Mouse (Mus musculus): ENCODE results near the gene Insyn1. TPM values are rescaled to one million over a fixed set of nuclear protein-coding genes. Genes with fewer than 3 reads are reported as not detected.
A peak's percentile ranks its signal among the peaks of the same experiment; 100 is the strongest.

Insyn1 gene
- polyA plus RNA-seq, 1 experiment from 2014 or later: 0.74 TPM

DNA sequence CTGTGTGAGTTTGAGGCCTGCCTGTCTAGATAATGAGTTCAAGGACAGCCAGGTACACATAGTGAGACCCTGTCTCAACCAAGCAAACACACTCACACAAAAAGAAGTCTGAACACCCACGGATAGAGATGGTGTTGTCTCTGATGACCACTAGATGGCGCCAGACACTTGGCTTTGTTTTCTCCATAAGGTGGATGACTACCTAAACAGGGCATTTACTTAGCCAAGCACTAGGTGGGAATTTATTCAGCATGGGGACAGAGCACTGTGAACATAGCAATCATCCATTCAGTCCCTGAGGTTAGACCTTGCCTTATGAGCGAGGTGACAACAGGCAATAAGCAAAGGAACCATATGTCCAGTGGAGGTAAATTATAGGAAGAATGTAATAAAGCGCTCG, 51.5 kb downstream of the Insyn1 start:
- Histone ChIP-seq H3K4me3 (ENCODE audit: low read length) (no peak overlapping the region), H3K27ac (ENCODE audit: low read length) (no peak overlapping the region), H3K9ac (ENCODE audit: low read length) (no peak overlapping the region), H3K4me1 (replicated peaks; ENCODE audit: control insufficient read depth, insufficient read depth, low read length) (peaks cover 13% of the 10 kb centered on the region), H3K36me3 (ENCODE audit: control insufficient read depth, insufficient read depth, low read length) (peaks cover 13% of the 10 kb centered on the region; the same call in 1 of the 2 replicates), H3K4me2 (ENCODE audit: low read depth, low read length) (no peak overlapping the region), H3K9me3 (ENCODE audit: control insufficient read depth, low read length) (no peaks in the 10 kb centered on the region), H3K27me3 (ENCODE audit: control insufficient read depth, insufficient read depth, low read depth, low read length) (no peaks in the 10 kb centered on the region)
- no peak for ATAC-seq (ENCODE audit: low read depth)
- 50% methylated on average over 5 of the region's 5 CpGs for WGBS

DNA sequence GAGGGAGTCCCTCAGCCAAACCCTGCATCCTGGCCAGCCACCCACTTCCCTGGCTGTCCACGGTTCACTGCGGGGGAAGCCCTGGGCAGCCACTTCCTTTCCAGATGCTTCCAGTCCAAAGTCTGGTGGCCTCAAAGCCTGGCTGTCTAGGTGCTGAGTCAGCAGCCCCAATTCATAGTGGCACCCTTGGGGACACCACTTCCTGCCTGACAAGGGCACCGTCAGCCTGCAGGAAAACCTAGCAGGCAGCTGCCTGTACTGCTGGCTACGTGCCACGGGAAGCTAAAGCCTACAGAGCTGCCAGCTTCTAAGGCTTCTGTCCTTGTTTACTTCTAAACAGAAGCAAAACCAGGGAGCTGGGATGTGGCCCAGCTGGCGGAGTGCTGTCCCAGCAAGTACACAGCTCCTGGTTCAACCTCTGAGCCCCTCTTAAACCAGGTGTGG, 53.5 kb downstream of the Insyn1 start:
- H3K4me3 ChIP-seq (ENCODE audit: low read length): no peak overlapping the region
- H3K9ac ChIP-seq (ENCODE audit: low read length): no peak overlapping the region
- H3K27ac ChIP-seq (ENCODE audit: low read length): peak overlapping the region; percentile 74
- no peak overlapping the region for H3K4me2 ChIP-seq (ENCODE audit: low read depth, low read length)
- peaks cover 10% of the 10 kb centered on the region; the same call in 1 of the 2 replicates for H3K36me3 ChIP-seq (ENCODE audit: control insufficient read depth, insufficient read depth, low read length)
- 27% methylated on average over 6 of the region's 6 CpGs for WGBS
- no peaks in the 10 kb centered on the region for H3K9me3 ChIP-seq (ENCODE audit: control insufficient read depth, low read length)
- ATAC-seq (ENCODE audit: low read depth): peak; percentile 86
- no peaks in the 10 kb centered on the region for H3K27me3 ChIP-seq (ENCODE audit: control insufficient read depth, insufficient read depth, low read depth, low read length)
- peaks cover 13% of the 10 kb centered on the region for H3K4me1 ChIP-seq (replicated peaks; ENCODE audit: control insufficient read depth, insufficient read depth, low read length)

DNA sequence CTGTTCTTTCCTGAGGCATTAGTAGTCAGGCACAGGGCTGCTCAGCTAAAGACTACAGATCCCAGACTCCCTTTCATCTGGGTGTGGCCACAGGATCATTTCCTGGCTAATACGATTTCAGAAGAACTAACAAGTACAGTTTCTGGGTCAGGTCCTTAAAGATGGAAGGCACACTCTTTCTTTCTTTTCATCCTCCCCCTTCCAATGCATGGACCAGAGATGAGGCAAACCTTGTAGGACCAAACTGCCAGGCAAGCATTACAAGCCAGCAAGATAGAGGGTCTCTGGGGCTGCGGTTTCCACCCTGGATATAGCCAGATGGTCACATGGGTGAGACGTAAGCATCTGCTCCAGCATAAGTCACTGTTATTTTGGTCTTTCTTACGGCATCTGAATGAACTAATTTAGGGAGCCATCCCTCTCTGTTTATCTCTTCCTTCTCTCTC, 56.5 kb downstream of the Insyn1 start:
- H3K9ac ChIP-seq (ENCODE audit: low read length): no peak overlapping the region; the same call in 1 of the 2 replicates
- no peaks in the 10 kb centered on the region for H3K9me3 ChIP-seq (ENCODE audit: control insufficient read depth, low read length)
- H3K27me3 ChIP-seq (ENCODE audit: control insufficient read depth, insufficient read depth, low read depth, low read length): no peaks in the 10 kb centered on the region
- ATAC-seq (ENCODE audit: low read depth): no peak
- no peak overlapping the region for H3K4me3 ChIP-seq (ENCODE audit: low read length)
- 63% methylated on average over 4 of the region's 4 CpGs for WGBS
- peaks cover 20% of the 10 kb centered on the region for H3K4me1 ChIP-seq (replicated peaks; ENCODE audit: control insufficient read depth, insufficient read depth, low read length)
- H3K36me3 ChIP-seq (ENCODE audit: control insufficient read depth, insufficient read depth, low read length): no peaks in the 10 kb centered on the region
- no peak overlapping the region for H3K27ac ChIP-seq (ENCODE audit: low read length)
- H3K4me2 ChIP-seq (ENCODE audit: low read depth, low read length): 0 out of 2 replicates have a peak overlapping the region, but pooled peaks have one; percentile 34

DNA sequence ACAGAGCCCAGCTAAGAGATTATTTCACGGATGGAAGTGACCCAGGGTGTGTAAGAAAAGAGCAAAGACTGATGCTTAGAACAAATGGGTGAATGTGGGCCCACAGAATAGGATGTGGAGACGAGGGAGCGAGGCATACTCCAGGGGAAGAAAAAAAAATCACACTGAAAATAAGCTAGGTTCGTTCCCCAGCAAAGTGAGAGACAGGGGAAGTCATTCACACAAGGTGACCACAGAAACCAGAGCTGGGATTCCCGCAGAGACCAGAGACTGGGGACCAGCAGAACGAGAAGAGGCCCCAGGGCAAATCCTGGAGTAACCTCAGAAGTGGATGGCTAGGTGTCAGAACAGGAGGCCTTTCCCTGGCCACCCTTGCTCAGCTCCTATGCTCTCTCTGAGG, 57.0 kb downstream of the Insyn1 start:
- Histone ChIP-seq H3K36me3 (ENCODE audit: control insufficient read depth, insufficient read depth, low read length) (no peaks in the 10 kb centered on the region), H3K27ac (ENCODE audit: low read length) (no peak overlapping the region), H3K9ac (ENCODE audit: low read length) (no peak overlapping the region), H3K9me3 (ENCODE audit: control insufficient read depth, low read length) (no peaks in the 10 kb centered on the region), H3K4me2 (ENCODE audit: low read depth, low read length) (no peak overlapping the region), H3K4me1 (replicated peaks; ENCODE audit: control insufficient read depth, insufficient read depth, low read length) (peaks cover 20% of the 10 kb centered on the region), H3K27me3 (ENCODE audit: control insufficient read depth, insufficient read depth, low read depth, low read length) (no peaks in the 10 kb centered on the region), H3K4me3 (ENCODE audit: low read length) (no peak overlapping the region)
- no peak for ATAC-seq (ENCODE audit: low read depth)
- WGBS: 69% methylated on average over 6 of the region's 6 CpGs

DNA sequence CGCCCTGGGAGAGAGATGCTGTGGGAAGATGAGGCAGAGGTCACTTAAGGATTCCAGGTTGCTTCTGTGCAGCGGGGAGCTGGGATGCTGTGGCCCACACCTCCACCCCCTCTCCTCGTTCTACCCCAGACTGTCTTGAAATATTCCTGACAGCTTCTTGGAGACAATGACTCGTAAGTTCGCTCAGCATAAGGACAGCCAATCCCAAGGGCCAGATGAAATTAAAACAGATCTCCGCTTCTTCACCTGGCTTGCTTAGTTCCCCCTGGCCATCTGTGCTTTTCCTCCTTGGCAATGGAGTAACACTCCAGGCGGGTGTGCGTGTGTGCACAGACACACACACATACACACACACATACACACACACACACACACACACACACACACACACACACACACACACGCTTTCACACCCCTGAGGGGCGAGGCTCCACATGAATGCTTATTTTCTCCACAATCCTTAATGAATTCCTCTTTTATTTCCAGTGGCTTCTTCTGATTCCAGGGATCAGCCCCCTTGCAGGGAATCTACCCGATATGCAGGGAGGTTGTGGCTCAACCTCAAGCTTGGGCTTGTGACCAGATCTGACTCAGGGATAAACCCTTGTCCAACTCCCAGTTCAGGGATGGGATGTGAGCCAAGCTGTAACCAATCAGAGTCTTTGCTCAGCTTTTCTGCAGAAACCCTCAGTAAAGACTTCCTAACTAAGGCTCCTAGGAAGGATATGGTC, 58.4 kb downstream of the Insyn1 start:
- H3K4me2 ChIP-seq (ENCODE audit: low read depth, low read length): no peak overlapping the region
- WGBS: 79% methylated on average over 11 of the region's 11 CpGs
- no peaks in the 10 kb centered on the region for H3K36me3 ChIP-seq (ENCODE audit: control insufficient read depth, insufficient read depth, low read length)
- no peak for ATAC-seq (ENCODE audit: low read depth)
- no peak overlapping the region for H3K27ac ChIP-seq (ENCODE audit: low read length)
- H3K4me1 ChIP-seq (replicated peaks; ENCODE audit: control insufficient read depth, insufficient read depth, low read length): peaks cover 13% of the 10 kb centered on the region
- H3K4me3 ChIP-seq (ENCODE audit: low read length): no peak overlapping the region
- H3K9ac ChIP-seq (ENCODE audit: low read length): no peak overlapping the region
- H3K27me3 ChIP-seq (ENCODE audit: control insufficient read depth, insufficient read depth, low read depth, low read length): no peaks in the 10 kb centered on the region
- no peaks in the 10 kb centered on the region for H3K9me3 ChIP-seq (ENCODE audit: control insufficient read depth, low read length)

DNA sequence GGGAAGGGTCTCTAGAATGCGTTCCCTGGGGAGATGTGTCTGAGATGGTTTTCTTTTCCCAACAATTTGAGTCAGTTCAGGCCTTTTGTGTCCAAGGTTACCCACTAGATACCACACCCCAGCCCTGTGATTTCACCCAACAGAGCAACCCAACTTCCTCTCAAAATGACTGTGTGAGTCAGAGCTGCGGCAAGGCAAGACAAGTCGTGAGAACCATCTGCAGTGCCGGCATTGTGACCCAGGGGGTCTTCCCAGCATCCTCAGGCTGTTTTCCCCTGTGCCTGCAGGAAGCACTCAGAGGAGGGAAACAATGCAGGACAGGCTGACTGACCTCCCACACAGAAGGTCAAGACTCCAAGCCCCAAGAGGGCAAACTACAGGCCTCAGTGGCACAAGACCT, 60.5 kb downstream of the Insyn1 start:
- no peak overlapping the region for H3K4me2 ChIP-seq (ENCODE audit: low read depth, low read length)
- H3K4me1 ChIP-seq (replicated peaks; ENCODE audit: control insufficient read depth, insufficient read depth, low read length): peaks cover 10% of the 10 kb centered on the region; the same call in 1 of the 2 replicates
- no peak overlapping the region for H3K4me3 ChIP-seq (ENCODE audit: low read length)
- WGBS: 41% methylated on average over 4 of the region's 4 CpGs
- no peak overlapping the region for H3K9ac ChIP-seq (ENCODE audit: low read length)
- no peaks in the 10 kb centered on the region for H3K27me3 ChIP-seq (ENCODE audit: control insufficient read depth, insufficient read depth, low read depth, low read length)
- H3K9me3 ChIP-seq (ENCODE audit: control insufficient read depth, low read length): no peaks in the 10 kb centered on the region
- no peaks in the 10 kb centered on the region for H3K36me3 ChIP-seq (ENCODE audit: control insufficient read depth, insufficient read depth, low read length)
- H3K27ac ChIP-seq (ENCODE audit: low read length): no peak overlapping the region
- no peak for ATAC-seq (ENCODE audit: low read depth)

Other genes with a start within 250 kb of the Insyn1 start
- 20.4 and 21.6 TPM in 2 replicates for gene Pml, start 238.8 kb upstream of the Insyn1 start, polyA plus RNA-seq (2015; fragmentation: Nextera tagmentation; extraction: Ambion mirVana)
- 28.7 and 28.8 TPM in 2 replicates for gene Stoml1, start 235.4 kb upstream of the Insyn1 start, polyA plus RNA-seq (2015; fragmentation: Nextera tagmentation; extraction: Ambion mirVana)
- gene Loxl1, start 175.4 kb upstream of the Insyn1 start, polyA plus RNA-seq (2015; fragmentation: Nextera tagmentation; extraction: Ambion mirVana): 38.6 and 42.4 TPM in 2 replicates
- gene Tbc1d21, start 118.1 kb upstream of the Insyn1 start, polyA plus RNA-seq (2015; fragmentation: Nextera tagmentation; extraction: Ambion mirVana): not detected in 2 replicates
- 33.0 and 41.2 TPM in 2 replicates for gene Cd276, start 66.8 kb downstream of the Insyn1 start, polyA plus RNA-seq (2015; fragmentation: Nextera tagmentation; extraction: Ambion mirVana)
- gene Nptn, start 93.6 kb downstream of the Insyn1 start, polyA plus RNA-seq (2015; fragmentation: Nextera tagmentation; extraction: Ambion mirVana): 134 and 142 TPM in 2 replicates